Mouse (Mus musculus): Measurements from ENCODE around the gene Tma7. TPM values are rescaled to one million over a fixed set of nuclear protein-coding genes. Genes with fewer than 3 reads are reported as not detected.
A peak's percentile ranks its signal among the peaks of the same experiment; 100 is the strongest.

The Tma7 gene
- polyA plus RNA-seq, 1 experiment = 294 TPM

DNA sequence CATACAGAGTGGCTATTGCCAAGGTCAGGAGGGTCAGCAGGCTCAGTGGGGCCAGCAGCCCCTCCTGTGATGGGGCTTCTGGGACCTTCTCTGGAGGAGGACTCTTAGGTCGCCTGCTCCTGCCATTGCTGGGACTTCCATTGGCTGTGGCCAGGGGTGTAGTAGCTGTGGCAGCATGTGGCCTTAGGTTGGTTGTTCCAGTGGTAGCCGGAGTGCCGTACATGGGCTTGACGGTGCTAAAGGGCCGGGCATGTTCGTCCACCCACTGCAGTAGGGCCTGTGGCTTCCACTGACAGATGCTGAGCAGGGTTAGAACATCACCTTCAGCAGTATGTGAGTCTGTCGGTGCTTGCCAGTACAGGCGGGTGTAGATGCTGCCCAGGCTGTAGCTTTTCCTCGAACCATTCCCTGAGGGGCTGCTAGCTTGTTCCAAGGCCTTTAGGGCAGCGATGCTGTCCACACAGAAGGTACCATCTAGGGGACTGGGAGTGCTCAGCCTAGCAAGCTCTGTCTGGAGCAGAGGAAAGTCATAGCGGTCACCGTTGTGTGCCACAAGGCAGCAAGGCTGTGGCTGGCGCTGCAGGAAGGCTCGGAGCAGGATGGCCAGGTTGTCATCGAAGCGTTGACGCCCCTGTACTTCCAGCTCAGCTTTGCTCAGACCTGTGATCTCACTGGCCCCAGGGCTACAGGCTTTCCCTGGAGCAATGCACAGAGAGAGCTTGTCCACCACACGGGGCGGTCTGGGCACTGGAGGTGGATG is 24.2 kb downstream of the Tma7 start:
- TF ChIP-seq MYOD1 (IDR thresholded peaks at IDR 0.05; ENCODE audit: control insufficient read depth, insufficient read length, low read depth) (no peak), MAX (IDR thresholded peaks at IDR 0.05) (no peak), CEBPB (IDR thresholded peaks at IDR 0.05; ENCODE audit: low read depth) (no peak), USF1 (IDR thresholded peaks at IDR 0.05; ENCODE audit: low read depth) (no peak), CTCF (IDR thresholded peaks at IDR 0.05; ENCODE audit: control insufficient read depth, insufficient read depth, insufficient read length) (no peak), MYOG (IDR thresholded peaks at IDR 0.05; ENCODE audit: control insufficient read depth, extremely low read depth, insufficient read length) (no peak), FOSL1 (IDR thresholded peaks at IDR 0.05; ENCODE audit: insufficient read depth, low read length, poor library complexity, severe bottlenecking) (no peak)
- H3ac ChIP-seq (ENCODE audit: control insufficient read depth, insufficient read length, low read depth) = peak overlapping the region; percentile 59
- H3K4me3 ChIP-seq (ENCODE audit: insufficient read depth, poor library complexity, severe bottlenecking) = no peak overlapping the region
- peaks cover 7% of the 10 kb centered on the region for H3K79me2 ChIP-seq (ENCODE audit: control insufficient read depth, insufficient read depth)
- no peaks in the 10 kb centered on the region for H3K27me3 ChIP-seq (ENCODE audit: control insufficient read depth, insufficient read depth, insufficient read length)
- peaks cover 27% of the 10 kb centered on the region for H3K36me3 ChIP-seq (ENCODE audit: control insufficient read depth, insufficient read depth)
- no peaks in the 10 kb centered on the region for H3K79me3 ChIP-seq (ENCODE audit: low read depth)

DNA sequence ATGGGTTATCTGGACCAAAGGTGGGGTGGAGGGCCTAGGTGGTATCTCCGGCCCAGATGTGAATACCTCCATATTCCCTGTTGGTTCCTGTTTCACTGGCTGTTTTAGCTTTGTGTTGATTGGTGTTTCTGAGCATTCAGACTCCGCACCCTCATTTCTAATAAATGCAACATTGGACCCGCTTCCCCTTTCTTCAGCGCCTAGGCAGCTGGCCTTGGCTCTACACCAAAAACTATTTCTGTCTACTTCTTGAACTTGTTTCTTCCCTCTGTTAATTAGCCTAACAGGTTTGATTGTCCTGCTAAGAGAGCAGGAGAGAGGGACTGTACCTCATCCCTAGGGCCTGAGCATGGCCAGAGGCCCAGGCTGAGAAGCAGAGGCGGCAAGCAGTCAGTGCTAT is 24.8 kb downstream of the Tma7 start:
- H3K79me3 ChIP-seq (ENCODE audit: low read depth) = no peaks in the 10 kb centered on the region
- no peaks in the 10 kb centered on the region for H3K27me3 ChIP-seq (ENCODE audit: control insufficient read depth, insufficient read depth, insufficient read length)
- no peak for TF ChIP-seq CEBPB (IDR thresholded peaks at IDR 0.05; ENCODE audit: low read depth)
- no peak for TF ChIP-seq USF1 (IDR thresholded peaks at IDR 0.05; ENCODE audit: low read depth)
- TF ChIP-seq MYOG (IDR thresholded peaks at IDR 0.05; ENCODE audit: control insufficient read depth, extremely low read depth, insufficient read length) = no peak
- TF ChIP-seq CTCF (IDR thresholded peaks at IDR 0.05; ENCODE audit: control insufficient read depth, insufficient read depth, insufficient read length) = no peak
- no peak for TF ChIP-seq FOSL1 (IDR thresholded peaks at IDR 0.05; ENCODE audit: insufficient read depth, low read length, poor library complexity, severe bottlenecking)
- TF ChIP-seq MAX (IDR thresholded peaks at IDR 0.05) = no peak
- no peak for TF ChIP-seq MYOD1 (IDR thresholded peaks at IDR 0.05; ENCODE audit: control insufficient read depth, insufficient read length, low read depth)
- H3K4me3 ChIP-seq (ENCODE audit: insufficient read depth, poor library complexity, severe bottlenecking) = no peak overlapping the region
- peaks cover 7% of the 10 kb centered on the region for H3K79me2 ChIP-seq (ENCODE audit: control insufficient read depth, insufficient read depth)
- H3K36me3 ChIP-seq (ENCODE audit: control insufficient read depth, insufficient read depth) = peaks cover 24% of the 10 kb centered on the region
- H3ac ChIP-seq (ENCODE audit: control insufficient read depth, insufficient read length, low read depth) = no peak overlapping the region

DNA sequence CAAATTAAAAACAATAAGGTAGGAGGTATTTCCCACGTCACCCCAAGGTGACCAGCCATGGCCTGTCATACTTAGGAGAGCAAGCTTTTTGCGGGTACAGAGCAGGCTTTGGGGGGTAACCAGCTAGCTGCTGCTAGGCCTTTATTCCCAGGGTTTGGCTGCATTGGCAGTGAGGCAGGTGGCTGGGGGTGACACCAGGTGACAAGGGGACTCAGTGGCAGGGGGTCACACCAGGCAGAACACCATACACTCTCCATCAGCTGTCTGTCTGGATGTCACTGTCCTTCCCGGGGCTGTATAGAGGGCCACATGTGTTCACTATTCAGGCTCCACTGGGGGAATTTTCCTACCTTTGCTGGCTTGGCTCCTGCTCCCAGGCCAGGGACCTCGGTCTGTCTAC is 25.5 kb downstream of the Tma7 start:
- Histone ChIP-seq H3K79me3 (ENCODE audit: low read depth) (no peaks in the 10 kb centered on the region), H3K4me3 (ENCODE audit: insufficient read depth, poor library complexity, severe bottlenecking) (no peak overlapping the region), H3K36me3 (ENCODE audit: control insufficient read depth, insufficient read depth) (peaks cover 18% of the 10 kb centered on the region), H3ac (ENCODE audit: control insufficient read depth, insufficient read length, low read depth) (no peak overlapping the region), H3K79me2 (ENCODE audit: control insufficient read depth, insufficient read depth) (peaks cover 7% of the 10 kb centered on the region), H3K27me3 (ENCODE audit: control insufficient read depth, insufficient read depth, insufficient read length) (no peaks in the 10 kb centered on the region)
- no peak for TF ChIP-seq MAX (IDR thresholded peaks at IDR 0.05)
- TF ChIP-seq MYOD1 (IDR thresholded peaks at IDR 0.05; ENCODE audit: control insufficient read depth, insufficient read length, low read depth) = no peak
- TF ChIP-seq CEBPB (IDR thresholded peaks at IDR 0.05; ENCODE audit: low read depth) = no peak
- no peak for TF ChIP-seq MYOG (IDR thresholded peaks at IDR 0.05; ENCODE audit: control insufficient read depth, extremely low read depth, insufficient read length)
- TF ChIP-seq FOSL1 (IDR thresholded peaks at IDR 0.05; ENCODE audit: insufficient read depth, low read length, poor library complexity, severe bottlenecking) = no peak
- TF ChIP-seq USF1 (IDR thresholded peaks at IDR 0.05; ENCODE audit: low read depth) = no peak
- no peak for TF ChIP-seq CTCF (IDR thresholded peaks at IDR 0.05; ENCODE audit: control insufficient read depth, insufficient read depth, insufficient read length)

DNA sequence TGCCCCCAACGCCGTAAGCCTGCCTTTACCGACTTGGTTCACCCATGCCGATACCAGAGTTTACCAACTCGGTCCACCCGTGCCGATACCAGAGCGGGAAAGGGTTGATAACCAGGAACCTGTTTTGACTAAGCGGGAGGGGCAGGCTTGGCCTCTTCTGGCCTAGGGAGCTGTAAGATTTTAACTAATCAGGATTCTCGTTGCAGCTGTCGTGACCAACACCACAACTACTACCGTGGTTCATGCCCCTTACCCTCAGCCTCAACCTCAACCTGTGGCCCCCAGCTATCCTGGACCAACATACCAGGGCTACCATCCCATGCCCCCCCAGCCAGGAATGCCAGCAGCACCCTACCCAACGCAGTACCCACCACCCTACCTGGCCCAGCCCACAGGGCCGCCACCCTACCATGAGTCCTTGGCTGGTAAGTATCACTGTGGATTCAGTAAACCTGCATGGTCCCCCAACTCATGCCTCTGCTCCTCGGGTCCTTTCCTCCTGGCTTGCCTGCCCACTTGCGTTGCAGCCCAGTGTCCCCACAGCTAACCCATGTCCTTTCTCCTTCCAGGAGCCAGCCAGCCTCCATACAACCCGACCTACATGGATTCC is 26.2 kb downstream of the Tma7 start:
- H3K79me2 ChIP-seq (ENCODE audit: control insufficient read depth, insufficient read depth) = peaks cover 7% of the 10 kb centered on the region
- peaks cover 18% of the 10 kb centered on the region for H3K36me3 ChIP-seq (ENCODE audit: control insufficient read depth, insufficient read depth)
- no peaks in the 10 kb centered on the region for H3K27me3 ChIP-seq (ENCODE audit: control insufficient read depth, insufficient read depth, insufficient read length)
- no peaks in the 10 kb centered on the region for H3K79me3 ChIP-seq (ENCODE audit: low read depth)
- H3K4me3 ChIP-seq (ENCODE audit: insufficient read depth, poor library complexity, severe bottlenecking) = no peak overlapping the region
- no peak for TF ChIP-seq CEBPB (IDR thresholded peaks at IDR 0.05; ENCODE audit: low read depth)
- TF ChIP-seq CTCF (IDR thresholded peaks at IDR 0.05; ENCODE audit: control insufficient read depth, insufficient read depth, insufficient read length) = no peak
- TF ChIP-seq MAX (IDR thresholded peaks at IDR 0.05) = no peak
- TF ChIP-seq FOSL1 (IDR thresholded peaks at IDR 0.05; ENCODE audit: insufficient read depth, low read length, poor library complexity, severe bottlenecking) = no peak
- TF ChIP-seq MYOG (IDR thresholded peaks at IDR 0.05; ENCODE audit: control insufficient read depth, extremely low read depth, insufficient read length) = no peak
- TF ChIP-seq USF1 (IDR thresholded peaks at IDR 0.05; ENCODE audit: low read depth) = no peak
- no peak for TF ChIP-seq MYOD1 (IDR thresholded peaks at IDR 0.05; ENCODE audit: control insufficient read depth, insufficient read length, low read depth)
- H3ac ChIP-seq (ENCODE audit: control insufficient read depth, insufficient read length, low read depth) = no peak overlapping the region

DNA sequence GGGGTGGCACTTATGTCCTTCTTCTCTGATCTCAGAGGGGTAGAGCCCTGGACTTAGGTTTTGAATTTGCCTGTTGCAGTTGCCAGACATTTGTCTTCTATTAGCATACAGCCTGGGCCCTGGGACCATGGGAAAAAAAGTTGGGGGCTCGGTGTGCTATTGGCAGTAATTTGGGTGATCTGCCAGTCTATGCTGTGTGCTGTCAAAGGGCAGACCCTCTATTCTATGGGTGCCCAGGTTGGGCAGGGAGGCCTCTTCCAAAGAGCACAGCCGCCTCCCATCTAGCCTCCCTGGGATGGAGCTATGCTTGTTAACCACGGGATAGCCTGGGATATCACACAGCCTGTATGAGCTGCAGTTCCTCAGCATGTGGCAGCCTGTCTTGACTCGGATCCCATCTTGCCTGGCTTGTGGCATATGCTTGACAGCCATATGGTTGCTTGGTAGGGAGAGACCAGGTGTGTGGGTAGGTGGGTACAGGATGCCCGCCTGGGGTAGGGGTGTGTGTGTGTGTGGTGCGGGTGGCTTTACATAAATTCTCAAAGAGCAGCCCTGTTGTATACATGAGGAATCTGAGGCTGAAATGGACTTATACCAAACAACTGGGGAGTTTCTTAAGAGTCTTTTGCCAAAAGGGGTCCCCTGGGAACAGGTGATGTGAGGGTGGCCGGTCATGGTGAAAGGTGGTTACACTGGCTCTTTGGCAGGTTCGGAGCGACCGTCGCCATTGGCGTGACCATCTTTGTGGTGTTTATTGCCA is 26.9 kb downstream of the Tma7 start:
- no peak for TF ChIP-seq CEBPB (IDR thresholded peaks at IDR 0.05; ENCODE audit: low read depth)
- Histone ChIP-seq H3K79me3 (ENCODE audit: low read depth) (no peaks in the 10 kb centered on the region), H3K36me3 (ENCODE audit: control insufficient read depth, insufficient read depth) (peaks cover 18% of the 10 kb centered on the region), H3ac (ENCODE audit: control insufficient read depth, insufficient read length, low read depth) (no peak overlapping the region), H3K27me3 (ENCODE audit: control insufficient read depth, insufficient read depth, insufficient read length) (no peaks in the 10 kb centered on the region), H3K79me2 (ENCODE audit: control insufficient read depth, insufficient read depth) (peaks cover 7% of the 10 kb centered on the region), H3K4me3 (ENCODE audit: insufficient read depth, poor library complexity, severe bottlenecking) (no peak overlapping the region)

Data from C2C12 (cell line).